Mouse (Mus musculus) A20 (cell line): ENCODE results near the gene Degs1.
"Not testable (repeated sequence)": the region's sequence is repeated elsewhere in the genome, so short reads cannot be mapped to it uniquely, and the experiment has no call there.

ENCODE experiments used
- DNase-seq: peaks from one replicate; pipeline ENCODE4 v3.0.0-alpha.2; 2011; ENCODE audit warnings: low read depth, low spot score

Degs1 gene

DNA sequence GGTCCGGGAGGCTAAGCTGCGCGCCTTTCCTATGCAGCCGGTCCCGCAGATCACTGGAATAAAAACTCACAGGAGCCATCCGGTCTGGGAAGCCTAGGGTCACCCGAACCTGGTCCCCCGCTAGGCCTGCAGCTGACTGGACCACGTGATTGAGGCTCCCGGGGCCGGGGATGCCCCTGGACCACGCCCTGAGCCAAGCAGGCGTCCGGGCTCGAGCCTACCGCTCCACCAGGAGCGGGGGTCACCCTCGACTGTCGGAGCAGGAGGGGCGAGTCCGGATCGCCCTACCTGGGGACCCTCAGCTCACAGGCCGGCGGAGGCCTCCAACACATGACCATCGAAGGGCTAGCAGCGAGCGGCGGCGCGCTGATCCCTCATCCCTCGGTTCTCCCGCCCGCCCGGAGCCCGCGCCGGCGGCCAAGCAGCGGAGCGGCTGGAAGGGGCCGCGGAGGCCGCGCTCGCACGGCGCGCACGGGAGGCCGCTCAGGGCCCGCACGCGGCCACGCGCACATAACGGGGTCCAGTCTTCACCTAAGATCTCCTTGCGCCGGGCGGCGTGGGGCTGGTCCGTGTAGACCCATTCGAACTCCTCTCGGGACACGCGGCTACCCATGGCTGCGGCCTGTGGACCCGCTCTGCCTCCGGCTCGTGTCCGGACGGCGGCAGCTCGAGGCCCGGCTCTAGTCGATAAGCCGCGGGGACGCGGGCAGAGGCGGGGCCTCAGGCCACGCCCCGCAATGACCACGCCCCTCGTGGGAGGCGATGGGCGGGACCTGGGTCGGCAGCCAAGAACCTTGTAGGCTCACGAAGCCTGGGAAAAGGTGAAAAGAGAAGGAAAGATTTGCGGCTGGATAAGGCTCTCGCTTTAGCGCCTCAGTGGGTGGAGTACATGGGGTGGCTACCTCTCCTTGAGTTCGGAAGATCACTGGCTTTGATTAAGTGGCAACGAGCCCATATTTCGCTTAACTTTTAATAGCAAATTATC is at the start of gene Degs1:
TSS of gene Degs1 (minus strand) at position 714 of the 985 bp plus-strand sequence.
- peak; percentile 94 for DNase-seq

DNA sequence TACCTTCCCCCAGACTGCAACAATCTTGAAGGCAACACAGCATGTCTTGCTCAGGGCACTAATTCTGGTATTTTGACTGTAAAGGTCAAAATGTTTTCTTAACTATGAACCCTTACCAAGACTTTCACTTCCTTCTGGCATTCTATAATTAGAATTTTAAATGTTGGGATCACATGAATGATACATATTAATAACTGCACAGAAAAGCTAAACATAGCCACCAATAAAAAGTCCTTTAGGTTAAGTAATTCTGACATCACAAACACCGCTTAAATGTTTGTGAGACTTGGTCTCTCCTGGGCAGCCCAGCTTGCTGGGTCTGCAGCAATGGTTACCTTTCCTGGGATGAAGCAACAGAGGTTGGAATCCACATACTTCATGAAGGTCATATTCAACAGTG is 43.3 kb upstream of the Degs1 start:
- no peak for DNase-seq

DNA sequence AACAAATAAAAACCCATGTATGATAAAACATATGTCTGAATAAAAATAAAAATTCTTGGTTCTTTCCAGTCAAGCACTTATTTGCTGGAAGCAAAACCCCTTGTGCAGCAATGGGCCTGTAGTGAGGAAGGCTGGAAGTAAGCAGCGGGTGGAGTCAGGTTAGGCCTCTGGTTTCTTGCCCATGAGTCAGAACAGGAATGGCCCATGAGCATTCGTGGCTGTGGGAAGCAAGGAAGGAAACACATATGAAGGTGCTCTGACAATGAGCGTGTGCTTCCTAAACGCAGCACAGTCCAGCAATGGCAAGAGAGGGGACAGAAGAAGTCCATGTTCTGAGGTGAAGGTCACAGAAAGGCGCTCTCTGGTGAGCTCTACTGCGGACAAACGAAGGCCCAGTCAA is 41.9 kb upstream of the Degs1 start:
- no peak for DNase-seq

DNA sequence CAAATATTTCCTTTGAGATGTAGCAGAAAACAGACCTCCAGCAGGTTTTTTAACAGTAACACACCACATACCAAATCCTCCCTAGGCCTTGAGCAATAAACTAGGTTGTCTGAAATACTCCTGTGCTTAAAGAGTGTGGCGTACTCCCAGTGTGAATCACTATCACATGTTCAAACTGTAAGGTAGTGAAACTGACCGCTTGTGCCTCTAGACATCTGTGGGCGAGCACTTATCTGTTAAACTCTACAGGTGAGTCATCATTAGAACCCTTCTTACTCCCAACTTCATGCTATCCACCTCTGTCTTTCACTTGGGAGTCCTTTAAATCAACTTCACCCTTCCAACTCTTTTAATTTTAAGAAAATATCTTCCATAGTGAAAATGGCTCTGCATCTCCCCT is 40.5 kb upstream of the Degs1 start:
- DNase-seq = no peak

DNA sequence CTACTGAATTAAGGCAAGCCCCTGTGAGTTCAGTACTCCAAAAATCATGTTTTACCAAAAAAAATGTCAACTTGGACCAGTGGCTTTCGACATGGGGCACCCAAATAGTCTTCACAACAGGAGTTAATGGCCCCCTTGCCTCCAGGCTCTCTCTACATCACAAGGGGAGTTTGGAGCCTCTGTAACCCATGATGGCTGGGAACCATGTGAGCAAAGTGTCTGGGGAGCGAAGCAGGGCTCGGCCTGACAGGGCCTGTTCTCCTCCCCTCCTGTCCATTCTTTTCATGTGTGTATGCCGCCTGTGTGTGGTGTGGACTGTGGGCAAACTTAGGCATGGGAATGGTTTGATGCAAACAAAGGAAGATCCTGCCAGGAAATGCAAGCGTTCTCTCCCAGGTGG is 31.6 kb upstream of the Degs1 start:
- no peak for DNase-seq

DNA sequence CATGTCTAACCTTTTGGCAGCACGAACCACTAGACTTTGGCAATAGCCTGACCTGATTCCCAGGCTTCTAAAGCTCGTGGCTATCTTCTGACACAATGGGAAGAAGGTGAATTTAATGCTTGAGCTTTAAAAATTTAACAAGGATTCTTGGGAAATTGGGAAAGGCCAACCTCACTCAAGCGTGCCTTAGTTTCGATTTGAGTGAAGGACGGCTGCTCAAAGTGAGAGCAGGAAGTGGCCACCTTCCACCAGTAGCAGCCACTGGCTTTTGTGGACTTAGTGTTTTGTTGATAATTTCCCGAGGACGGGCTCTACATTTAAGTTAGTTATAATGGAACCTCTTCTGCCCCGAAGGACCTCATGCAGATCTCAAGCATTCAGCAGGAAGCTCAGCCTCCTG is 30.6 kb upstream of the Degs1 start:
- DNase-seq = no peak

DNA sequence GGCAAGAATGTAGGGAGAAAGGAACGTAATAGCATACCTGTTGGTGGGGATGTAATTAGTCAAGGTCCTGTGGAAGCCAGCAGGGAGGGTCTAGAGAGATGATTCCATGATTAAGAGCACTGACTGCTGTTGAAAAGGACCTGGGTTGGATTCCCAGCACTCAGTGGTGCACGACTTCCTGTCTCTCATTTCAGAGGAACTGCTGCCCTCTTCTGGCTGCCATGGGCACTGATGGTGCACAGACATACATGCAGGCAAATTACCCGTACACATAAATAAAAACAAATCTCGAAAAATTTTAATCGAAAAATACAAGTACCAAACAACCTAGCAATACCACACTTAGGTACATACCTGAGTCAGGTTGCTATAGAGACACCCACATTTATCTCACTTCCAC is 28.8 kb upstream of the Degs1 start:
- peak; percentile 24 for DNase-seq

DNA sequence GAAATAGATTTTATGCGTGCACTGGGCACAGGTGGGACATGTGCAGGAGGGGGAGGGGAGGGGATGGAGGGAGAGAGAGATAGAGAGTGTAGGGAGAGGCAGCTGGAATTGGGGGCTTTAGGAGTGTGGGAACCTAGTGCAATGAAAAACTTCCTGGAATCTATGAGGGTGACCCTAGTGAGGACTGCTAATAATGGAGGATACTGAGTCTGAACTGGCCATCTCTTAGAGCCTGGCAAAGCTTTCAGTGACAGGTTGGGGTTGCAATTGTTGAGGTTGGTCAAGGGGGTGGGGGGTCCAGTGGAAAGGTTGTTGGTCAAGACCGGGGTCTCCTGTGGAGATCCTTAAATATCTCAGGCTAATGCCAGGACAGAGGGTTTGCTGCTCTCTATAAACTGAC is 27.7 kb upstream of the Degs1 start:
- no peak for DNase-seq

DNA sequence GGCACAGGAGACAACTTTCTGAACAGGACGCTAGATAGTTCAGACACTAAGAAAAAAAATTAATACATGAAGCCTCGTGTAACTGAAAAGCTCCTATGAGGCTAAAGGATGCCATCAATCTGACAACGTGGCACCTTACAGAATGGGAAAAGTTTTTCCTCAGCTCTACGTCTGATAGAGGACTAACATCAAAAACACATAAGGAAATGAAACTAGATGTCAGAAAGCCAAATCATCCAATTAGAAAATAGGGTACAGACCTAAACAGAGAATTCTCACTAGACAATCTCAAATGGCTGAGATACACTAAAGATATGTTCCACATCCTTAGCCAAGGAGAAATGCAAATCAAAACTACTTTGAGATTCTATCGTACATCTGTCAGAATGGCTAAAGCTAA is 26.8 kb upstream of the Degs1 start:
- peak; percentile 73 for DNase-seq

DNA sequence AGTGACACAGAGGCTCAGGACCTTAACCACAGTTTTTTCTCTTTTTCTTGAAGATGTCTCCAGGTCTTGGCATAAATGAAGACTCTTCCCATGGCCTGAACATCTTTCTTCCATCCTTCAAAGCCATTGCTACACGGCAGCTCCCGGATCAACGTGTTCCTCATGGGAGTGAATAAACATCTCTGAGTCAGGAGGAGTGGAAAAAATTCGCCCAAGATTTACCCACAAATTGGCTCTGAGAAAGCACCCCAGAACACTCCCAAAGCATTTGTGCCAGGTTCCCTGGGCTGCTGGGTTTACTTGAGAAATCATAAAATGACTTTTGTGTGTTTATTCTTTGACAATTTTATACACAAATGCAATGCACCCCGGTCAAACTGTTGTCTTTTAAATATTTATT is 20.3 kb upstream of the Degs1 start:
- no peak for DNase-seq

DNA sequence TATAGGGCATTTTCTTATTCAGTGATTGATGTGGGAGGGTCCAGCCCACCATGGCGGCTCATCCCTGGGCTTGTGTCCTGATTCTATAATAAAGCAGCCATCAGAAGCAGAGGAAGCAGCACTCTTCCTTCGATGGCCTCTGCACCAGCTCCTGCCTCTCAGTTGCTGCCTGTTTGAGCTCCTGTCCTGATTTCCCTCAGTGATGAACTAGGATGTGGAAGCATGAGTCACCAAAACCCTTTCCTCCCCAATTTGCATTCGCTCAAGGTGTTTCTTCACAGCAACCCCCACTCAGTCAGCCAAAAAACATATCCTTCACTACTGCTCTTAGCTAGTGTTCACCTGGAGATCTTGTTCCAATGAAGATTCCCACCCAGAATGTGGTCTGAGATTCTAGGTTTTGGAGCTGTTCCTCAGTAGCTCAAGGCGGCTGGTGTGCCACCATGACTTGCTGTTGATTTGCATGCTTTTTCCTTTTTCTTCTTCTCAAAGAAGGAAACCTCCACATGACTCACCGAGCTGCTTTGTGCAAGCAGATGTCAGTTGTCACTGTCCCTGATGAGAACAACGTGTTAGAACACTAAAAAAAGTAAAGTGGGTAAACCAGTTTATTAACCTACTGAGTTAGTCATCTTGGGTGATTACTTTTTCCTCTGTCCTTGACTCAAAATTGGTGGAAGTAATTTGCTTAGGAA is 19.7 kb upstream of the Degs1 start:
- no peak for DNase-seq

DNA sequence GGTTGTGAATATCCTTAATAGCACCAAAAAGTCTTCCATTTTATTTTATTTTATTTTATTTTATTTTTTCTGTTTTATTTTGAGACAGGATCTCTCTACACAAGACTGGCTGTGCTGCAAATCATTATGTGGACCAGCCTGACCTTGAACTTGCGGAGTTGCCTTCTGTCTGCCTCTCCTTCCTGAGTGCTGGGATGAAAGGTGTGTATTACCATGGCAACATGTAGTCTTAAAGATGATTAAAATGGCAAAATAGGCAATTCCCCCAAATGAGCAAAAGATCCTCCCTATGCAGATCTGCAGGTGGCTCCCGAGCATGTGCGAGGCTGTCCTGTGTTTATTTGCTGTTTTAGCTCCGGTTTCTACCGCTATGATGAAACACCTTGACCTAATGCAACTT is 15.2 kb upstream of the Degs1 start:
- no peak for DNase-seq

DNA sequence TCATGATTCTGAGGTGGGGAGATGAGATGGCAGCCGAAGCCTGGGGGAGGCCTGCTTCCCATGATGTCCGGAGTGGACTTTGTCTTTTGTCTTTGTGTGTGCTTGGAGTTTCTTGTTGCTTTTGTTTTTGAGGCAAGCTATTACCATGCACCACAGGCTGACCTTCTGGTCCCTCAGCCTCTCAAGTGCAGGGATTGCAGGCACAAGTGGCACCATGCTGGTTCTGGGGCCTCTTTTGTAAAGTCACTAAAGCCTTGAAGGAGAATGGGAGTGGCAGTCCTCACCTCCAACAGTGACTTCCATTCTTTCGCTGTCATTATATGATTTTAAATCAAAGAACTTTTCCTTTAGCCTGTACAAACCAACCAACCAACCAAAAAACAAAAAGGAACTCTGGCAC is 14.6 kb upstream of the Degs1 start:
- no peak for DNase-seq

DNA sequence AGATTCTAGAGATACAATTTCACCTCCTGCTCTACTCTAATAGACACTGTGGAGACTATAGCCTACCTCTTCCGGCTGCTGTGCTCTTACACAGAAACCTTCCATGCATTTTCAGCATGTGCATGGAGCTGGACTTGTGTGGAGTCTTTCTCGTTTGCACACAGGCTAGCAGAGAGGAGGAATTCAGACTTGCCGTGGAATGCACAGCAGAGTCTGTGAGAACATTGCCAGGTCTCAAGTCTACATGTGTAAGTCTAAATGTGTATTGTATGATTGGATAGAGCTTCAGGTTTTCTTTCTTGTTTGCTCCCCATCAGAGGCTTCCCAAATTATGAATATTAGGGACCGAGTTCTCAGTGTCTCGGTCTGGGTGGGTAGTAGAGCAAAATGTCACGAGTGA is 14.2 kb upstream of the Degs1 start:
- DNase-seq = no peak

DNA sequence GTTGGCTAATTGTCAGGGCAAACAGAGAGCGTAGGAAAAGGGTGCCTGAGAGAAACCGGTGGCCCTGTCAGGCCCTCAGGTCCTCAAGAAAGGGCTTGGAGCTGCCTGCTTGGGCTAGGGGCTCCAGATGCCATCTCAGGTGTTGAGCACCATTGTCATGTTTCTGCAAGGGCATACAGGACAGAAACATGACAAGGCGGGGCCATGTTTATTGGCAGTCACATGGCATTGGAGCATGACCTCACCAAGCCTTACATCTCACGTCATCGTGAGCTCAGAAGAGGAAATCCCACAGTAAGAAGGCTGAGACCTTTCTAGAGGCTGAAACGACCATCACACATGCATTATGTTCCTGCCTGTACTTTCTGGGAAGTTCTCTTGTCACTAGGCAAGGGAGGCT is 13.5 kb upstream of the Degs1 start:
- DNase-seq = no peak

DNA sequence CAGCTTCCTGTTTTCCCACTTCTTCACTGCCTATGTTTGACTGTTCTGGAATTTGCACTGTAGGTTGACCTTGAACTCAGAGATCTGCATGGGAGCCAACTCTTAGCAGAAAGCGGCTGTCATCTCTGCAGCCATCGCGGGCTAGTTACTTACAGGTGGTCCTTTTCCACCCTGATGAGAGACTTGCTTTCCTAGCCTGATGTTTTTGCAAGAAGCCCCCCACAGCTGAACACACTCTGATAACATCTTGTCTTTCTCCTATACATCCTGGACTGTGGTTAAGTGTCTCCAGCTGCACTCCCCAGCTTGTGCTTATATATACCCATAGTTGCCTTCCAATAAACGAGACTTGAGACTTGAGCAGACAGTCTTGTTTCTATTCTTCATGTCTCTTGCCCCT is 9.7 kb upstream of the Degs1 start:
- no peak for DNase-seq

DNA sequence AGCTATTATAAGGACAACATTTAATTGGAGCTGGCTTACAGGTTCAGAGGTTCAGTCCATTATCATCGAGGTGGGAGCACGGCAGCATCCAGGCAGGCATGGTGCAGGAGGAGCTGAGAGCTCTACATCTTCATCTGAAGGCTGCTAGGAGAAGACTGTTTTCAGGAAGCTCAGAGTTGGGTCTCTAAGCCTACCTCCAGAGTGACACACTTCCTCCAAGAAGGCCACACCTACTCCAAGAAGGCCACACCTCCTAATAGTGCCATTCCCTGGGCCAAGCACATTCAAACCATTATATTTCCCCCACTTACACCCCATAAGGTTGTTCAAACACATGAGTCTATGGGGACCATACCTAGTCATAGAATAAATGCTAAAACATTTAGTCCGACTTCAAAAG is 8.1 kb upstream of the Degs1 start:
- not testable (repeated sequence) for DNase-seq

DNA sequence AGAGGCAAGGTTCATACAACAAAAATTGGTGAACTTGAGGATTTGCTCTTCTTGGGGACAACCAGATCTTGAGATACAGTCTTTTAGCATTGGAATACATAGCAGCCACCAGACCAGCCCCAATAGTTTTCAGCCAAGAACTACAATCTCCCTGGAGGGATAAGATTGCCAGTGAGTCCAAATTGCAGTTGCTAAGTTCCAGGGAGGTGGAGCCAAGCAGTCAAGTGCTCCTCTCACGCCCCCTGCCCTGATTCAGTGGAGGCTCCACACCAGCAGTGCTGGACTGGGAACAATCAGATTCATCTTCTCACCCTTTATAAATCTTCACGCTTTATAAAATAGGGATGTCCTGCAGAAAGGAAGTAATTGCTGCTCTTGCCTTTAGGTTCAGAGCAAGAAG is 7.2 kb upstream of the Degs1 start:
- DNase-seq = no peak

DNA sequence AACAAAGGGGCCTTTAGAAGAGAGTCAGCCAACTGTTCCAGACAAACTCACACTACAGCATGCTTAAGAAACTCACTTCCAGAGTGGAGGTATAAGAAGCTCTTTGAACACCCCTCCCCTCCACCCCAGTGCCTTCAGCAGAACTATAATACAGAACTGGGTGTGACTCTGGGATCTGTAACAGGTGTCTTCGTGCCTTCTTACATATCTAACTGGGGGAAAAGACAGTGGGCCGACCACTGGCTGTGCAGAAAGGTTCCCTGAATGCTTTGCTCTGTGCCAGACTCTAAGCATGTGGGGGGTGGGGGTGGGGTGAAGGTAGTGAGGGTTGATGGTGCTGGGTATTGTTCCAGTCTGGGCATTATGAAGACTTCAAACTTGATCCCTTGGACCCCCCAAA is 6.0 kb upstream of the Degs1 start:
- DNase-seq = no peak

DNA sequence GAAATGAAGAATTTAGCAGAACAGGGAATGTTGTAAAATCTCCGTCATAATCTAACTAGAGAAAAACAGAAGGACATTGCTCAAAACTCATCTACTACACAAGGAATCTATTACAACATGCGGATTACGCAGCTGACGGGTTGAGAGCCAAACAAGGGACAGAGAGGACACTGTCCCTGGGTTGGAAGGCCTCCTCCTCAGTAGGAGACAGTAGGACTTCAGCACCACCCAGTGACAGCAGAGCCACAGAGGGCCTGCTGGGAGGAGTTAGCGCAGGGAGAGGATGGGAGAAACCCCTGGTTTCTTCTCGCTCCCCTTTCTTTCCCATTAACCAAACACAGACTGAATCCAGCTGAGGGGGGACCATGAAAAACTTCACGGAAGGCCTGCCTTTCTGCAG is 5.2 kb upstream of the Degs1 start:
- no peak for DNase-seq

DNA sequence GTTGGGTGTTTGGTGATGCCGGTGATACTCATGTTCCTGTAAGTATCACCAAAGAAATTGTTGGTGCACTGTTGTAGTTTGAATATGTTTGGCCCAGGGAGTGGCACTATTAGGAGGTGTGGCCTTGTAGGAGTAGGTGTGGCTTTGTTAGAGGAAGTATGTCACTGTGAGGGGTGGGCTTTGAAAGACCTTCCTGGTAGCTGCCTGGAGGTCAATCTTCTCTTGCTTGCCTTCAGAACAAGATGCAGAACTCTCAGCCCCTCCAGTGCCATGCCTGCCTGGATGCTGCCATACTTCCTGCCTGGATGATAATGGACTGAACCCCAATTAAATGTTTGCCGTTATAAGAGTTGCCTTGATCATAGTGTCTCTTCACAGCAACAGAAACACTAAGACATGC is 2.2 kb upstream of the Degs1 start:
- peak; percentile 49 for DNase-seq

DNA sequence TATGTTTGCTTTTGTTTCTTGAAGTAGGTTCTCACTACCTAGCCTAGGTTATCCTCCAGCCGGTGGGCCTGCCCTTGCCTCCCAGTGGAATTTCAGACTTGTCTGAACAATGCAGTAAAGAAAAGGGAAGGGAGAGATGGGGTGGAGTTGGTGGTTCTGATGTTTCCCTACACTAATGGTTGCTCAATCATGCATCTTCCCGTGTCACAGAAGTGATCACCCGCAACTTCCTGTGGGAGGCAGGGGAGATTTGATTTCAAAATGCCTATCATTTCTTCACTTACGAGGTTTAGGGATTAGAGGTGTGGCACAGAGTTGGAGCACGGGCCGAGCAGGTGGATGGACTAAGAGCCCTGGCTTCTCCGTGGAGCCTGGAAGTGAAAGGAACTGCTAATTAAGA is 627 bp upstream of the Degs1 start:
- no peak for DNase-seq

DNA sequence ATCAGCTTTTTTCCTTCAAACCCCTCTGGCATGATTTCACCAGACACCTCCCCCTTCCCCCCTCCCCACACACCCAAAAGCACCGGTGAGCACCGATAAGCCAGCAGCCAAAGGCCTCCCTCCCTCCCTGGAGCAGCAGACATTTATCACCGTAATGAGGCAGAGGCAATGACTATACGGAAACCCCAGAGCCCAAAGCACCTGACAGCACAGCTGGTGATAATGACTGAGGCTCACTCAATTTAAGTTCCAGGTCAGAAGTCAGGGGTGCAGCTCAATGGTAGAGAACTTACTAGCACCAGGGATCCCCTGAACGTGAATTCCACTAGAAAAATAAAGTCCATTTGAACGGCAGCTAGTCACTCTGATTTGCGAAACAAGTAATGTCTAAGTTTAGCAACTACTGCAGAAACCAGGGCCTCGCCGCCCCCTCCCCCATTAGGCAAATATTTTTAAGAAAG is 1.3 kb downstream of the Degs1 start:
- DNase-seq = peak; percentile 77
